In genomic region chr3:116361101-116361500, GRCm38 (mm10) we compare ENCODE assay signal across 16 mouse cellular contexts.
"Had no signal": no experiment of that assay in that cellular context is flagged by ENCODE, and none has a peak within 500 bp of the region (broad histone marks: within the 10 kb centered on the region; RNA-seq: fewer than 3 reads in every experiment).

No protein-coding gene starts in this region.

- H3K36me3 ChIP-seq: neural tube, embryonic 15.5 days; stomach, embryonic 15.5 days had no signal

- DNase-seq: retina, postnatal 1 day; right cerebral cortex, adult 18-20 months; right cerebral cortex, postnatal 14 days; right cerebral cortex, postnatal 25 days; right cerebral cortex, postnatal 4 days; spleen, adult 18-20 months; thymus, adult 18-20 months; thymus, adult 2 months; thymus, postnatal 14 days; thymus, postnatal 25 days; thymus, postnatal 36 days; thymus, postnatal 4 days had no signal

- H3K4me3 ChIP-seq: neural tube, embryonic 13.5 days; neural tube, embryonic 15.5 days; stomach, embryonic 15.5 days had no signal

- H3K4me1 ChIP-seq: neural tube, embryonic 13.5 days; neural tube, embryonic 15.5 days; stomach, embryonic 15.5 days had no signal

- H3K27me3 ChIP-seq: neural tube, embryonic 13.5 days; neural tube, embryonic 15.5 days; stomach, embryonic 15.5 days had no signal

- H3K9ac ChIP-seq: neural tube, embryonic 13.5 days; neural tube, embryonic 15.5 days; stomach, embryonic 15.5 days had no signal

- H3K27ac ChIP-seq: neural tube, embryonic 13.5 days; neural tube, embryonic 15.5 days; stomach, embryonic 15.5 days; stomach, postnatal 0 days had no signal
